1 mouse cellular context compared by ENCODE assay signal in the genomic region with DNA sequence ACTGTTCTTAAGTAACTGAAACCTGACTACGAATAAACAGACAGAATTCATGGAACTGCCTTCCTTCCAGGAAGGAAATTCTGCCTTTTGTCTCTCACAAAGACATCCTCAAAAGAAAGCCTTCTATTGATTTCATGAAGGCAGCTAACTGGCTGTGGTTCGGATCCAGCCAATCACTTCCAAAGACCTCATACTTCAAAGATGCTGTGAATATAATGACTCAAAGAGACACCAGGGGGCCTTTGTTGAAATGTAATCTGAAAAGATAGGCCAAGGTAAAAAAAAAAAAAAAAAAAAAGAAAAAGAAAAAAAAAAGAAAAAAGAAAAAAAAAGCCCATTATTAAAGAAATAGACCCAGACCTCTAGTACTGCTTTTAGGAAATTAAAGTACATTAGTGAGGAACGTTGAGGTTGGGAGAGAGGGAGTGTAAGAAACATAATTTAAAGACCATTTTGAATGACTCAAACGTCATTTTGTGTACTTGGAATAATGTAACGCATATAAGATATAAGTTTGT.
TF ChIP-seq lines count a peak whose summit lies in the region.

No protein-coding gene starts in this region.

TF ChIP-seq in MEL, 35 proteins besides CTCF, POLR2A, EP300 and RAD21:
- TF ChIP-seq JUND (IDR thresholded peaks at IDR 0.05; ENCODE audit: low read depth, low read length) (no peak), CHD1 (IDR thresholded peaks at IDR 0.05; ENCODE audit: low read depth, low read length) (0 out of 2 replicates have a peak, but pooled peaks have one; percentile 16), ZNF384 (IDR thresholded peaks at IDR 0.05; ENCODE audit: low read depth, low read length) (peak; percentile 92), TAL1 (IDR thresholded peaks at IDR 0.05; ENCODE audit: low read length) (no peak), NRF1 (IDR thresholded peaks at IDR 0.05; ENCODE audit: insufficient read depth, low read depth, low read length, poor library complexity, severe bottlenecking) (no peak), ETS1 (IDR thresholded peaks at IDR 0.05; ENCODE audit: low read depth, low read length) (peak; percentile 41; the same call in 1 of the 2 replicates)
